Mouse (Mus musculus) embryonic facial prominence, embryonic 15.5 days (tissue): ENCODE results near the gene Rcan3. TPM values are rescaled to one million over a fixed set of nuclear protein-coding genes. Genes with fewer than 3 reads are reported as not detected.
A peak's percentile ranks its signal among the peaks of the same experiment; 100 is the strongest.

Source experiments
- ATAC-seq: fragments of 200-750 bp; cut with Nextera tagmentation; 2 replicates; pipeline ENCODE4 v1.8.0; 2017; ENCODE audit warnings: low read depth, moderate TSS enrichment; ENCODE audit not compliant: insufficient number of reproducible peaks, low FRiP score, low TSS enrichment
- H3K27ac ChIP-seq: fragments of 300-500 bp; sonication (generic); replicated peaks from 2 replicates; pipeline ENCODE4 v1.5.1; 2015; ENCODE audit warnings: mild to moderate bottlenecking, inconsistent platforms
- H3K27me3 ChIP-seq: fragments of 300-500 bp; sonication (generic); 2 replicates; pipeline ENCODE4 v1.6.1; 2015; ENCODE audit warnings: inconsistent platforms
- H3K36me3 ChIP-seq: fragments of 300-500 bp; sonication (generic); 2 replicates; pipeline ENCODE4 v1.6.1; 2015; ENCODE audit warnings: mild to moderate bottlenecking, inconsistent platforms
- H3K4me1 ChIP-seq: fragments of 300-500 bp; sonication (generic); 2 replicates; pipeline ENCODE4 v1.6.1; 2015; ENCODE audit warnings: inconsistent platforms
- H3K4me2 ChIP-seq: fragments of 300-500 bp; sonication (generic); replicated peaks from 2 replicates; pipeline ENCODE4 v1.6.1; 2015; ENCODE audit warnings: mild to moderate bottlenecking, inconsistent platforms
- H3K4me3 ChIP-seq: fragments of 300-500 bp; sonication (generic); replicated peaks from 2 replicates; pipeline ENCODE4 v1.5.1; 2015; ENCODE audit warnings: mild to moderate bottlenecking, inconsistent platforms
- H3K9ac ChIP-seq: fragments of 300-500 bp; sonication (generic); 2 replicates; pipeline ENCODE4 v1.6.1; 2015; ENCODE audit warnings: inconsistent platforms
- H3K9me3 ChIP-seq: fragments of 300-500 bp; sonication (generic); replicated peaks from 2 replicates; pipeline ENCODE4 v1.6.1; 2016; ENCODE audit warnings: inconsistent platforms
- WGBS: fragments of 180-500 bp; shearing (Covaris S2); methylation state at CpG from one replicate; pipeline ENCODE4 v1.1.7; 2015; 5-methylcytosine and 5-hydroxymethylcytosine counted together
- microRNA counts: library from miRNA; unstranded; fragments of <30 nt; microRNA quantifications from one replicate; lab custom pipeline; 2016
- microRNA-seq: library from miRNA; unstranded; fragments of <30 nt; microRNA quantifications from one replicate; pipeline ENCODE4, GENCODE M21; 2016; ENCODE audit warnings: borderline number of aligned reads
- polyA plus RNA-seq: library from polyadenylated mRNA; unstranded; fragments of >200 nt; fragmentation: Nextera tagmentation; extraction: Ambion mirVana; gene quantifications from 2 replicates; pipeline ENCODE4 v1.2.1, GENCODE M21; 2015

Gene Rcan3
- polyA plus RNA-seq, 1 experiment from 2014 or later: 20.1 TPM

- Histone ChIP-seq H3K4me3 (no peak overlapping the region), H3K9me3 (no peaks in the 10 kb centered on the region), H3K27me3 (peaks cover 5% of the 10 kb centered on the region; the same call in 1 of the 2 replicates), H3K4me1 (no peaks in the 10 kb centered on the region), H3K27ac (no peak overlapping the region), H3K9ac (no peak overlapping the region), H3K4me2 (no peak overlapping the region), H3K36me3 (no peaks in the 10 kb centered on the region)
- 64% methylated on average over 6 of the region's 6 CpGs for WGBS
- no peak for ATAC-seq
These were observed 42.6 kb downstream of the Rcan3 start for GRCm38 (mm10) chr4:135391014-135391413.

GRCm38 (mm10) chr4:135385614-135386013, 48.0 kb downstream of the Rcan3 start:
- Histone ChIP-seq H3K27ac (no peak overlapping the region), H3K4me3 (no peak overlapping the region), H3K36me3 (no peaks in the 10 kb centered on the region), H3K9me3 (no peaks in the 10 kb centered on the region), H3K27me3 (no peaks in the 10 kb centered on the region), H3K4me2 (no peak overlapping the region), H3K4me1 (peaks cover 8% of the 10 kb centered on the region), H3K9ac (no peak overlapping the region)
- WGBS: 39% methylated on average over 10 of the region's 10 CpGs
- ATAC-seq: peak; percentile 67; the same call in 1 of the 2 replicates

- H3K4me3 ChIP-seq: no peak overlapping the region
- WGBS: 4% methylated on average over 14 of the region's 14 CpGs
- H3K27ac ChIP-seq: no peak overlapping the region
- no peak overlapping the region for H3K9ac ChIP-seq
- ATAC-seq: no peak
- 0 out of 2 replicates have a peak overlapping the region, but pooled peaks have one; percentile 12 for H3K4me2 ChIP-seq
- no peaks in the 10 kb centered on the region for H3K27me3 ChIP-seq
- H3K4me1 ChIP-seq: peaks cover 8% of the 10 kb centered on the region
- no peaks in the 10 kb centered on the region for H3K36me3 ChIP-seq
- H3K9me3 ChIP-seq: no peaks in the 10 kb centered on the region
These were observed 51.3 kb downstream of the Rcan3 start for GRCm38 (mm10) chr4:135382316-135382715.

GRCm38 (mm10) chr4:135381355-135381754, 52.3 kb downstream of the Rcan3 start:
- Histone ChIP-seq H3K27ac (no peak overlapping the region), H3K4me3 (no peak overlapping the region), H3K4me2 (no peak overlapping the region), H3K4me1 (peaks cover 8% of the 10 kb centered on the region), H3K36me3 (no peaks in the 10 kb centered on the region), H3K9me3 (no peaks in the 10 kb centered on the region), H3K9ac (no peak overlapping the region), H3K27me3 (no peaks in the 10 kb centered on the region)
- no peak for ATAC-seq
- 42% methylated on average over 8 of the region's 8 CpGs for WGBS

GRCm38 (mm10) chr4:135377241-135377640, 56.4 kb downstream of the Rcan3 start:
- no peak for ATAC-seq
- no peak overlapping the region for H3K27ac ChIP-seq
- no peak overlapping the region for H3K4me2 ChIP-seq
- H3K4me1 ChIP-seq: no peaks in the 10 kb centered on the region
- H3K9me3 ChIP-seq: no peaks in the 10 kb centered on the region
- 83% methylated on average over 11 of the region's 11 CpGs for WGBS
- no peaks in the 10 kb centered on the region for H3K27me3 ChIP-seq
- no peaks in the 10 kb centered on the region for H3K36me3 ChIP-seq
- H3K4me3 ChIP-seq: no peak overlapping the region
- no peak overlapping the region for H3K9ac ChIP-seq

- Histone ChIP-seq H3K36me3 (no peaks in the 10 kb centered on the region), H3K9ac (no peak overlapping the region), H3K4me2 (no peak overlapping the region), H3K9me3 (no peaks in the 10 kb centered on the region), H3K27ac (no peak overlapping the region), H3K27me3 (no peaks in the 10 kb centered on the region), H3K4me3 (no peak overlapping the region), H3K4me1 (no peaks in the 10 kb centered on the region)
- 56% methylated on average over 3 of the region's 3 CpGs for WGBS
- no peak for ATAC-seq
These were observed 58.2 kb downstream of the Rcan3 start for GRCm38 (mm10) chr4:135375444-135375843.

- Histone ChIP-seq H3K9ac (no peak overlapping the region), H3K27me3 (no peaks in the 10 kb centered on the region), H3K27ac (no peak overlapping the region), H3K4me2 (no peak overlapping the region), H3K4me1 (no peaks in the 10 kb centered on the region), H3K9me3 (no peaks in the 10 kb centered on the region), H3K4me3 (no peak overlapping the region), H3K36me3 (no peaks in the 10 kb centered on the region)
- WGBS: 78% methylated on average over 5 of the region's 5 CpGs
- ATAC-seq: no peak
These were observed 60.4 kb downstream of the Rcan3 start for GRCm38 (mm10) chr4:135373299-135373698.

- H3K4me2 ChIP-seq: no peak overlapping the region
- no peaks in the 10 kb centered on the region for H3K9me3 ChIP-seq
- ATAC-seq: no peak
- no peaks in the 10 kb centered on the region for H3K27me3 ChIP-seq
- 64% methylated on average over 11 of the region's 11 CpGs for WGBS
- no peak overlapping the region for H3K27ac ChIP-seq
- no peaks in the 10 kb centered on the region for H3K36me3 ChIP-seq
- H3K9ac ChIP-seq: no peak overlapping the region
- no peaks in the 10 kb centered on the region for H3K4me1 ChIP-seq
- no peak overlapping the region for H3K4me3 ChIP-seq
These were observed 63.3 kb downstream of the Rcan3 start for GRCm38 (mm10) chr4:135370372-135370771.

- Histone ChIP-seq H3K4me3 (no peak overlapping the region), H3K9ac (no peak overlapping the region), H3K4me1 (no peaks in the 10 kb centered on the region), H3K36me3 (no peaks in the 10 kb centered on the region), H3K27me3 (no peaks in the 10 kb centered on the region), H3K27ac (no peak overlapping the region), H3K4me2 (no peak overlapping the region), H3K9me3 (no peaks in the 10 kb centered on the region)
- no peak for ATAC-seq
- WGBS: 13% methylated on average over 6 of the region's 6 CpGs
These were observed 70.8 kb downstream of the Rcan3 start for GRCm38 (mm10) chr4:135362828-135363227.

MicroRNA genes within 50 kb of the gene (microRNA counts, 519-probe panel; counts per million panel counts)
- 1,375 counts per million, percentile 8 among the panel's probes with 10 or more counts for microRNA mmu-miR-700 (lab: Ali Mortazavi, UCI)

Small RNAs within 50 kb of the gene (microRNA-seq; reads per million reads assigned to microRNA genes)
- gene Mir700: 200 reads per million, percentile 62 among the genes with 10 or more reads in this experiment

Other genes starting within 250 kb of the Rcan3 start
- gene Clic4, start 161.0 kb downstream of the Rcan3 start, polyA plus RNA-seq: 111 and 113 TPM in 2 replicates
- 202 and 213 TPM in 2 replicates for gene Srrm1, start 80.5 kb downstream of the Rcan3 start, polyA plus RNA-seq
- gene Ncmap, start 35.6 kb downstream of the Rcan3 start, polyA plus RNA-seq: 3.5 and 7.3 TPM in 2 replicates
- 0.87 and 1.9 TPM in 2 replicates for gene Stpg1, start 60.9 kb upstream of the Rcan3 start, polyA plus RNA-seq
- 2.5 and 2.9 TPM in 2 replicates for gene Nipal3, start 61.2 kb upstream of the Rcan3 start, polyA plus RNA-seq
- gene Grhl3, start 139.8 kb upstream of the Rcan3 start, polyA plus RNA-seq: 26.8 and 35.5 TPM in 2 replicates